Mouse (Mus musculus) testis, postnatal 14 days (tissue): ENCODE results near the gene Anp32b.

Experiments
- DNase-seq: peaks from one replicate; pipeline ENCODE4 v3.0.0; 2021; ENCODE audit warnings: low spot score

The Anp32b gene

GRCm38 (mm10) chr4:46450519-46451131 is at the start of gene Anp32b:
Anp32b (plus strand) TSS chr4:46450902.
- DNase-seq, result peak; percentile 88

- DNase-seq, result no peak
These were observed 46.5 kb upstream of the Anp32b start for GRCm38 (mm10) chr4:46404042-46404795.

GRCm38 (mm10) chr4:46406966-46407703 is 43.6 kb upstream of the Anp32b start:
- DNase-seq, result no peak

GRCm38 (mm10) chr4:46410677-46411076 is 40.0 kb upstream of the Anp32b start:
- DNase-seq, result no peak

GRCm38 (mm10) chr4:46411489-46411888 is 39.2 kb upstream of the Anp32b start:
- no peak for DNase-seq

- DNase-seq, result no peak
These were observed 38.6 kb upstream of the Anp32b start for GRCm38 (mm10) chr4:46412113-46412512.

GRCm38 (mm10) chr4:46413406-46413805 is 37.3 kb upstream of the Anp32b start, which contains the start of gene Hemgn:
Hemgn (minus strand) TSS chr4:46413506.
- no peak for DNase-seq

GRCm38 (mm10) chr4:46417491-46417890 is 33.2 kb upstream of the Anp32b start:
- DNase-seq, result no peak

GRCm38 (mm10) chr4:46418851-46419250 is 31.9 kb upstream of the Anp32b start:
- no peak for DNase-seq

GRCm38 (mm10) chr4:46422625-46423024 is 28.1 kb upstream of the Anp32b start:
- no peak for DNase-seq

- DNase-seq, result no peak
These were observed 21.7 kb upstream of the Anp32b start for GRCm38 (mm10) chr4:46428903-46429499.

GRCm38 (mm10) chr4:46432339-46433036 is 18.2 kb upstream of the Anp32b start:
- no peak for DNase-seq

- no peak for DNase-seq
These were observed 8.2 kb upstream of the Anp32b start for GRCm38 (mm10) chr4:46442501-46442900.

GRCm38 (mm10) chr4:46445237-46445945 is 5.3 kb upstream of the Anp32b start:
- no peak for DNase-seq

- DNase-seq, result no peak
These were observed 3.2 kb upstream of the Anp32b start for GRCm38 (mm10) chr4:46447461-46447860.

- no peak for DNase-seq
These were observed 1.8 kb upstream of the Anp32b start for GRCm38 (mm10) chr4:46448886-46449285.

- DNase-seq, result no peak
These were observed 633 bp upstream of the Anp32b start for GRCm38 (mm10) chr4:46450020-46450518.

- DNase-seq, result peak; percentile 79
These were observed 597 bp downstream of the Anp32b start for GRCm38 (mm10) chr4:46451240-46451757.

GRCm38 (mm10) chr4:46451758-46452480 is 1.2 kb downstream of the Anp32b start:
- DNase-seq, result peak; percentile 81

GRCm38 (mm10) chr4:46452481-46452850 is 1.8 kb downstream of the Anp32b start:
- peak; percentile 84 for DNase-seq
